Mouse (Mus musculus) adipocyte (in vitro differentiated cells): Measurements from ENCODE around the gene Napsa.

ENCODE experiments used
- DNase-seq: peaks from one replicate; pipeline ENCODE4 v3.0.0-alpha.2; 2016; ENCODE audit warnings: low spot score

Napsa gene

DNA sequence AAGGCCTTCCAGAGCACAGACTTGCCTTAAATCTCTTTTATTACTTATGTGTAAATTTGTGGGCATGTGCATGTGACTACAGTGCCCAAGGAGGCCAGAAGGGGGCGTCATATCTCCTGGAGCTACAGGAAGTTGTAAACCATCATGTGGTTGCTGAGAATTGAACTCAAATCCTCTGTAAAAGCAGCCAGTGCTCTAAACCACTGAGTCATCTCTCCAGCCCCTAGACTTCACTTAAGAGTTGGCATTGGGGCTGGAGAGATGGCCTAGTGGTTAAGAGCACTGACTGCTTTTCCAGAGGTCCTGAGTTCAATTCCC is 53.8 kb downstream of the Napsa start:
- no peak for DNase-seq

DNA sequence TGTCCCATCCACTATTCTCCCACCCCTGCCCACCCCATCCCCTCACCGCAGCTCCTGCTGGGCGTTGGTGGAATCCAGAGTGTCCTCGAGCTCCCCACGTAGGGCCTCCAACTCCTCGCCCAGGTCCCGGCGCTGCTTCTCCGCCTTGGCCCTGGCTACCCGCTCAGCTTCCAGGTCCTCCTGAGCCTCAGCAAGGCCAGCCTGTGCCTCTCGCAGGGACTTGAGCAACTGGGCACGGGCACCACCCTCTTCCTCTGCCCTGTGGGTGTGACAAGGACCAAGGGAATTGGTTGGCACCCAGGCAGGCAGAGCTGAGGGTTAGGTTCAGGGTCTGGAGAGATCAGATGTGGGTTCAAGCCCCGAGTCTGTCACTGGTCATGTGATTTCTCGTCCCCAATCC is 54.8 kb downstream of the Napsa start:
- DNase-seq: no peak

DNA sequence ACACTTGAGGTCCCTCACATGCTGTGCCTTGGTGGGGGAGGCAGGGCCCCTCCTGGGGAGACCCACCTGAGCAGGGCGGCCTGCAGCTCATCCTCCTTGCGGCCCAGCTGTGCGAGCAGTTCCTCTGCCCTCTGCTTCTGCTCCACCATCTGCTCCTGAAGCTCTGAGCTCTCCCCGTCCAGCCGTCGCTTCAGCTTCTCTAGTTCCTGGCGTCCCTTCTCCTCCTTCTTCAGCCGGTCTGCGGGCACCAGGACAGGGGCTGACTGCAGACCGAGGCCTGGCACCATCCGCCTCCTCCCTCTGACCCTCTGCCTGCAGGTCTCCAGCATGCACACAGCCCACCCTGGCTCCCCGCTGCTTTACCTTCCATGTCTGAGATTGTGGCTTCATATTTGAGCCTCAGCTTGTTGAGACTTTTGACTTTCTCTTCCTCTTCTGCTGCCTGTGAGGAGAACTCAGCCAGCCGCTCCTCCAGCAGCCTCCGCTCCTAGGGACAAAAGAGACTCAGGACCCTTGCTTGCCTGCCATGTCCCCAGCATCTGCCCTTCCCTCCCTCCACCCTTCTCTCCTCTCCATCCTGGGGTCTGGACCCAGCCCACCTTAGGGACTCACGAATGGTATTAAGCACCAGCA is 56.3 kb downstream of the Napsa start:
- DNase-seq: no peak

DNA sequence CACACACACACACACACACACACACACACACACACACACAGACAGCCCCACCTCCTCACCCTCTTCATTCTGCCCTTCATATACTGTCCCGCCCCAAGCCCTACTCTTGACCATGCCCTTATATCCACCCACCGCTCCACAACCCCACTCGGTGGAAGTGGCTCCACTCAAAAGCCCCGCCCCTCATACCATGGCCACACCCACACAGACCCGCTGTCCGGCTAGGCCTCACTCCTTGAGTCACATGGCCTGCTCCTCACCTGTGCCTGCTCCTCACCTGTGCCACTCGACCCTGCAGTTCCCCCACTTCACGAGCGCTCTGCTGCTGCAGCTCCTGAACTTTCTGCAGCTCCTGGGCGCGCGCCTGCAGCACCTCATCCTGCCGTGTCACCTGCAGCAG is 58.3 kb downstream of the Napsa start:
- no peak for DNase-seq

DNA sequence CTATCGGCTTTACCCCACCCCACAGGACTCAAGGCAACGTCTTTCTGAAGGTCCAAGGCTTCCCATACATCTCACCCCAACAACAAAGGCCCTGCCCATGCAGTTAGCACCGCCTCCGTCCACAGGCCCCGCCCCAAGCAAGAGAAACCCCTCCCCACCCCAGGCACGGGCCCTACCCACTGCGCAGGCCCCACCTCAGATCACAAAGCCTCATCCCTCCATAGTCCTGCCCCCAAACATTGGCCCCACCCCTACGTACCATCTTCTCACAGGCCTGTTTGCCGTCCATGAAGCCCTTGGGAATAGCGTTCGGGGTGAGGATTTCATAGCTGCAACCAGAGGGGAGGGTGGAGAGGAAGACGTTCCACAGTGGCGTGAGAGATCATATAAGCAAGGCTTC is 60.5 kb downstream of the Napsa start:
- DNase-seq: no peak

DNA sequence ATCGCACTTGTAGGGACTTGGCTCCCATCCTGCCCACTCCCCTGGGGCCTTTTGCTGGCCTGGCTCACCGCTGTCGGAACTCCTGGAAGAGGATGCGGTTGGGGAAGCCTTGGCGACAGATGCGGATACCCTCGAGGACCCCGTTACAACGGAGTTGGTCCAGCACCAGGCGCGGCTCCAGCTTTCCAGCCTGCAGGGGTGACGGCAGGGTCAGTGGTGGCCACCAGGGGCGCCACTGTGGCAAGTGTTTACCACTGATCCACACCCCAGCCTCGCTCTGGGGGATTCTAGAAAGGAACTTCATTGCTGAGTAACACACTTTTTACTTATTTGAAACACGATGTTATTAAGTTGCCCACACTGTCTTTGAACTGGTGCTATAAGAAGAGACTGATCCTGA is 61.2 kb downstream of the Napsa start:
- DNase-seq: no peak
